Mouse (Mus musculus): ENCODE results near the gene Tuba1a. TPM values are rescaled to one million over a fixed set of nuclear protein-coding genes. Genes with fewer than 3 reads are reported as not detected.
A peak's percentile ranks its signal among the peaks of the same experiment; 100 is the strongest.

Gene Tuba1a
- polyA plus RNA-seq, 1 experiment from 2014 or later: 181 TPM

DNA sequence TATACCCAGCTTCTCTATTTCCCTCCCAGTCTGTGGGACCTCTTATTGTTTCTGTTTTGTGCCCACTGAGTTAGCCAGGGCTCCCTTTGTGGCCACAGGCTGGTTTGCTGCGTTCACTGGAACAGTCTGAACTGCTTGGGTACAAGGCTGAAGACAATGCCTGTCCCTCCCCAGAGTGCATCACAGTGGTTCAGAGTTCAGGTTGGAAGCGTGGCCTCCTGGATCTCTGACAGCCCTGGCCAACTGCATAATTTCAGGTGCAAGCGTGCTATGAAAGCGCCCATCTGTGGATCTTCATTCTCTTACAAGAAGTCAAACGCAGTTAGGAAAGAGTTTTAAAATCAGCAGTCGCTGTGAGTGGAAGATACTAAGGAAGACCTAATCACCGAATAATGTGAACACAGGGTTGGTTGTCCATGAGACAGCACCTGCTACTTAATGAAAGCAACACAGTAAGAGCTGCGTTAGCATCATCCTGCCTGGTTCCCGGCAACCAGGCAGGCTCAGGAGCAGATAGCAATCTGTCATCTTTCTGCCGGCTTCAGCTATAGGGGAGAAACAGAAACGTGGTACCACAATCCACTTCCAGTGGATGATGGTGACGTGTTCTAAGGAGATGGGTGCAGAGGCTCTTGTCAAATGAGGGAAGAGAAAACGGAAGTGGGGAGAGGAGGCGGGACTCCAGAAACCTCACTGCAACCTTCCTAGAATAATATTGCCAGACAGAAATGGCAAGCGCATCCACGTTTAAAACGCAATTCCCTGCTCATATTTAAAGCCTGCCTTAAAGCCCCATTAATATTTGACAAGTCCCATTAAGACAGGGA is 38.8 kb upstream of the Tuba1a start:
- Histone ChIP-seq H3K4me1 (peaks cover 28% of the 10 kb centered on the region), H3K36me3 (no peaks in the 10 kb centered on the region), H3K4me3 (peak overlapping the region; percentile 59), H3K27me3 (replicated peaks) (0 out of 2 replicates have a peak, but pooled peaks cover 3% of the 10 kb centered on the region), H3K4me2 (peak overlapping the region; percentile 82), H3K9me3 (replicated peaks) (no peaks in the 10 kb centered on the region), H3K27ac (peak overlapping the region; percentile 90), H3K9ac (peak overlapping the region; percentile 75)
- ATAC-seq: peak; percentile 45
- WGBS (ENCODE audit: insufficient replicate concordance): 28% methylated on average over 17 of the region's 17 CpGs

DNA sequence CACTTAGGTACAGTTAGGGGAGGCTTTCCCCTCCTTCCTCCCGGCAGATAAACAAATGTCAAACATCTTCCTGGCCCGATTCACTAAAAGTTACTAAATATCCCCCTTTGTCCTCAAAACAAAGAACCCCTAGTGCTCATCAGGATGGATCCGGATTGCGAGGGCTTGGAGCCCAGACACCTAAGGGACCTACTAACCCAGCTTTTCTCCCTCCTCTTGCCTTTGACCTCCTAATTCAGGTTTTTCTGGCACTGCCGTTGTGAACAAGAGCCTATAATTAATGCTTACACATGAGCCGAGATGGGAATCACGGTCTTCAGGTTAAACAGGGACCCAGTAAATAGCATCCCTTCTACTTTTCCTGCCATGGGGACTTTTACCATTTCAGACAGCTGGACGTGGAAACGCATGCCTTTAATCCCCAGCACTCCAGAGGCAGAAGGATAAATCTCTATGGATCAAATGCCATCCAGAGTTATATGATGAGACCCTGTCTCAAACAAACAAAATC is 38.1 kb upstream of the Tuba1a start:
- Histone ChIP-seq H3K4me1 (peaks cover 27% of the 10 kb centered on the region), H3K9ac (no peak overlapping the region), H3K4me3 (no peak overlapping the region), H3K27me3 (replicated peaks) (0 out of 2 replicates have a peak, but pooled peaks cover 3% of the 10 kb centered on the region), H3K27ac (no peak overlapping the region), H3K4me2 (peak overlapping the region; percentile 82; the same call in 1 of the 2 replicates), H3K36me3 (no peaks in the 10 kb centered on the region), H3K9me3 (replicated peaks) (no peaks in the 10 kb centered on the region)
- ATAC-seq: no peak
- 58% methylated on average over 9 of the region's 9 CpGs for WGBS (ENCODE audit: insufficient replicate concordance)

DNA sequence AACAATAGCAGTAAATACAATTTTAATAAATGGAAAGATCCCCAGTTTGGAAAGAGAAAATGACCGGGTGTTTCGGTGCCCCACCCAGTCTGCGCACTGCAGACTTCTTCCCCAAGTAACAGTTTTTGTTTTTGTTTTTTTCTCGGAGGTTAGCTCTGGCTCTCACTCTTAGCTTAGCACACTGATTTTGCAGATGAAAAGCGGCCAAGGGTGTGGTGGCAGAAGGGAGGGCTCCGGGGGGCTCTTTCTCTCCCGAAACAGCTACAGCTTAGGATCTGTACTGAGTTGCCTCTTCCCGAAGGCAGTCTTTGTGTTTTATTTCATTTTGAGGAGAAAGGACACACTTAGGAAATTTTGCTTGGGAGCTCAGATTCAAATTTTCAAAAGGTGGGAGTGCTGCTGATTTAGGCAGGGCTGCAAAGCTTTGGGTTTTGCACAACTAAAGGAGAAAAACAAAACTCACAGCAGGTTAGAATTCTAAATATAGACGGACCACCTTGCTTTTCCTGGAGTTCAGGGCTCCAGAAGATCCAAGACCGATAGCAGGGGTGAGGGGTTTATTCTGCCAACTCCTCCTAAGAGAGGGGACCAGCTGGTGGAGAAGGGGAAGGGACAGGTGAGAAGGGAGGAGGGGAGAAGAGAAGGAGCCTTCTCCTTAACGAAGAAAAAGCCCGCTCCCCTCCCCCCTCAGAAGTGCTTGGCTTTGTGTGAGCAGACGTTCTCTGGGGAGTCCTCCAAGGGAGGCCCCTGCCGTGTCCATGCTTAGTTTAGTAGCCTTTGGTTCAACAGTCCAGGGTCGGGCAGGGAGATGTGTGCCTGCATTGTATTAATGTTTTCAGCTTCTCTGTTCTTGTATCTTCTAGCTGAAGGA is 37.4 kb upstream of the Tuba1a start:
- 51% methylated on average over 15 of the region's 15 CpGs for WGBS (ENCODE audit: insufficient replicate concordance)
- no peak overlapping the region for H3K4me3 ChIP-seq
- H3K9me3 ChIP-seq (replicated peaks): no peaks in the 10 kb centered on the region
- ATAC-seq: no peak
- H3K9ac ChIP-seq: no peak overlapping the region
- H3K27me3 ChIP-seq (replicated peaks): 0 out of 2 replicates have a peak, but pooled peaks cover 3% of the 10 kb centered on the region
- peaks cover 33% of the 10 kb centered on the region for H3K4me1 ChIP-seq
- H3K36me3 ChIP-seq: no peaks in the 10 kb centered on the region
- no peak overlapping the region for H3K4me2 ChIP-seq
- H3K27ac ChIP-seq: no peak overlapping the region

DNA sequence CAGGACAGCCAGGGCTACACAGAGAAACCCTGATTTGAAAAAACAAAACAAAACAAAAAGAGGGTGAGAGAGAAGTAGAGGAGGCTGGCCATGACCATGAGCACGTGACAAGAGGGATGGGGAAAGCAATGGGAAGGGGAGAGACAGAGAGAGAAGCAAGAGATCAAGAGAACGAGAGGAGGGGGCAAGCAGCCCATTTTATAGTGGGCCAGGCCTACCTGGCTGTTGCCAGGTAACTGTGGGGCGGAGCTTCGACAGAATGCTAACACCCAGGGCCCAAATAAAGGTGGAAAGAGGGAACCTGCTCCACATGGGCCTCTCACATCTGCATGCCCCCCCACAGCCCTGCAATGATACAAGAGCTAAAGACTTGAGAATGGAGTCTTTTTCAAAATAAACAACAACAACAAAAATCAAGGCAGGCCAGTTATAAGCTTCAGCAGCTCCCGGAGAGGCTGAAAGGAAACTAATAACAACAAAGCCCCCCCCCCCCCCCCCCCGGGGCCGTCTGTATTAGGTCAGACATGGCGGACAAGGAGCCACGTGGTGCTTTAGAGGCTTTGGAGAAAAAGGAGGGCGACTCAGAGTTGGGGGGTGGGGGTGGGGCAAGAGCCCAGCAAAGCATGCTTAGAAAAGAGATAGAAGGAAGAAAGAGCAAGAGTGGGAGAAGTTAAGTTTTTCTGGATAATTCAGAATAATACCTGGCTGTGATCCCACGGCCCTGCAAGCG is 36.4 kb upstream of the Tuba1a start:
- Histone ChIP-seq H3K4me3 (no peak overlapping the region), H3K27me3 (replicated peaks) (0 out of 2 replicates have a peak, but pooled peaks cover 3% of the 10 kb centered on the region), H3K9me3 (replicated peaks) (no peaks in the 10 kb centered on the region), H3K4me1 (peaks cover 36% of the 10 kb centered on the region), H3K4me2 (no peak overlapping the region), H3K9ac (no peak overlapping the region), H3K36me3 (no peaks in the 10 kb centered on the region), H3K27ac (no peak overlapping the region)
- ATAC-seq: no peak
- 61% methylated on average over 12 of the region's 12 CpGs for WGBS (ENCODE audit: insufficient replicate concordance)

DNA sequence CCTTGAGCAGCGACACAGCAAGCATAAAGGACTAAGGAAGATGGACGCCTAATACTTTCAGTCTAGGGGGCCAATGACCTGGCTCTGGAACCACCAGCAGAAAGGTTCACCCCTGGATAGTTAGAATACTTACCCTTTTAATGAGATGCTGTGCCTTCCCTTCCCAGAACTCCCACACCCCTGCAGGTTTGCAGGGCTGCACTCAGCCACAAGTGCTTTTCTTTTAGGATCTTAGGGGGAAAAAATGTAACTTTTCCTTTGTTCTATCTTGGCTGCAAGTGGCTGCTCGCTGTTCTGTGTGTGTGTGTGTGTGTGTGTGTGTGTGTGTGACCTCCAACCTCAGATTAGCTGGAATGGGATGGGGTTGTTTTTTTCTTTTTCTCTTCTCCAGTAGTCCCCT is 35.3 kb upstream of the Tuba1a start:
- H3K4me3 ChIP-seq: no peak overlapping the region
- no peaks in the 10 kb centered on the region for H3K9me3 ChIP-seq (replicated peaks)
- H3K4me1 ChIP-seq: peaks cover 41% of the 10 kb centered on the region
- H3K36me3 ChIP-seq: no peaks in the 10 kb centered on the region
- H3K27ac ChIP-seq: no peak overlapping the region
- WGBS (ENCODE audit: insufficient replicate concordance): 62% methylated on average over 3 of the region's 3 CpGs
- H3K9ac ChIP-seq: no peak overlapping the region
- no peak overlapping the region for H3K4me2 ChIP-seq
- no peak for ATAC-seq
- 0 out of 2 replicates have a peak, but pooled peaks cover 3% of the 10 kb centered on the region for H3K27me3 ChIP-seq (replicated peaks)

DNA sequence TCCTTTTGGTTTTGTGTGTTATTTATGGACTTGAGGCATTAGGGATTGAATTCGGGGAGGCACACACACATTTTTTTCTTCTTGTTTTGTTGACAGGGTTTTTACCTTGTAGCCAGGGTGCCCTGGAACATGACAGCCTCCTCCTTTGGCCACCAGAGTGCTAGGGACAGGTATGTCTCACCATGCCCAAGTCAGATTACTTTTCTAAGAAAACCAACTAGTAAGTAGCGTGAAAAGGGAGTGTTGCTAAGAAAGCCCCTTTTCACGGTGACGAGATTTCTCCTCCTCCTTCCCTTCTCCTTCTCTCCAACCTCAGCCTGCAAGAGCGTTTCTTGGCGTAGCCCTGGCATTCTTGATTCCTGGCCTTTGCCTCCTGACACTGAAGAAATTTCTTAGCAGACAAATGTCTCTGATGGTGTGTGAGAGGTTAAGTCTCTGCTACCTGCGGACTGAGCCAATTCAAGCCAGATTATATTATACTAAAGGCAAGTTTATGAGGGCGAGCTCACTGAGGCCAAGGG is 34.2 kb upstream of the Tuba1a start:
- no peaks in the 10 kb centered on the region for H3K9me3 ChIP-seq (replicated peaks)
- H3K4me3 ChIP-seq: no peak overlapping the region
- H3K9ac ChIP-seq: no peak overlapping the region
- no peak overlapping the region for H3K27ac ChIP-seq
- 68% methylated on average over 8 of the region's 8 CpGs for whole genome bisulfite sequencing (ENCODE audit: insufficient replicate concordance)
- H3K4me1 ChIP-seq: peaks cover 45% of the 10 kb centered on the region
- no peaks in the 10 kb centered on the region for H3K36me3 ChIP-seq
- no peak for ATAC-seq
- 0 out of 2 replicates have a peak, but pooled peaks cover 3% of the 10 kb centered on the region for H3K27me3 ChIP-seq (replicated peaks)
- H3K4me2 ChIP-seq: no peak overlapping the region

DNA sequence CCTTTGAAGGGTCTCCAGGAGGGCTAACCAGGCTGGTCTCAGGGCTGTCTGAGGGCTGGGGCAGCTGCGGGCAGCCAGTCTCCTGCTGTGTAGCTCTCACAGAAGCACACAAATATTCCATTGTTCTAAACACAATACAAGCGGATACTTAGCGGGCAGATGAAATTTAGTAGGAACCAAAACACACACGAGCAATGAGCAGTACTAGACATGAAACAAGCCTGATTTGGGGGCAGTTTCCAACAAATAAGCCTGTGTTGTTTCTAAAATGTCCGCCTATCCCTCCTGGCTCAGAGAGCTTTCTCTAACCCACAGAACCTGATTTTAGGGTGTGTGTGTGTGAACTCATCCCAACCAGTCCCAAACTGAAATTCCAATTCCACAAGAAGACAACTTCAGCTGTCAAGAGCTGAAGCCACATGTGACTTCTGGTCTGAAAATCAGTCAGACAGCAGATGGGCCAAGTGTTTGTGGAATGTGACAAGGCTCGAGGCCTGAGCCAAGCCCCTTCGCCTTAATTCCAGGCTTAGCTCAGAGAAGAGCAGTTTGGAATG is 33.7 kb upstream of the Tuba1a start:
- WGBS (ENCODE audit: insufficient replicate concordance): 66% methylated on average over 7 of the region's 7 CpGs
- Histone ChIP-seq H3K4me1 (peaks cover 39% of the 10 kb centered on the region), H3K4me2 (no peak overlapping the region), H3K9ac (no peak overlapping the region), H3K4me3 (no peak overlapping the region), H3K9me3 (replicated peaks) (no peaks in the 10 kb centered on the region), H3K27me3 (replicated peaks) (0 out of 2 replicates have a peak, but pooled peaks cover 3% of the 10 kb centered on the region), H3K27ac (no peak overlapping the region; the same call in 1 of the 2 replicates), H3K36me3 (no peaks in the 10 kb centered on the region)
- no peak for ATAC-seq

DNA sequence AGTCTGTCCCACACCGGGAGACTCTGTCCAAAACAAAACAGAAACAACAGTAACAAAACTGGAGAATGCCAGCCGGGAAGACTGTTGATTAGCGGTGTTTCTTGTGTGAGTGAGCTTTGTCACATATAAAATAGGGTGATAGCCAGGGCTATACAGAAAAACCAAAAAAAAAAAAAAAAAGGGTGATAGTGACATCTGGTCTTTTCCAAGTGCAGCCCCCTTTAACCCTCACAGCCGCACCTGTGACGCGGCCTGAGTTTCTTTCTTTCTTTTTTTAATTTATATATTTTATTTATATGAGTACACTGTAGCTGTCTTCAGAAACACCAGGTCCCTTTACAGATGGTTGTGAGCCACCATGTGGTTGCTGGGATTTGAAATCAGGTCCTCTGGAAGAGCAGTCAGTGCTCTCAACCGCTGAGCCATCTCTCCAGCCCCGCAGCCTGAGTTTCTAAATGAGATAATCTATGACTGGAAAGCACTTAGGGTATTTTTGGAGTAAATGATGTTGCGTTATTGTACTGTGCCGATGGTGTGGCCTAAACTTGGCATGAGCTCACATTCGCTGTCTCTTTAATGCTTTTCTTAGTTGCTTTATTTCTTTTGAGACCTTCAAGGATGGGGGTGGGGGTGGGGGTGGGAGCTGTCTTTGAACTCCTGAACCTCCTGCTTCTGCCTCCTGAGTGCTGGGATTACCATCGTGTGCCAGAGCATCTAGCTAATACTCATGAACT is 32.6 kb upstream of the Tuba1a start:
- Histone ChIP-seq H3K9me3 (replicated peaks) (no peaks in the 10 kb centered on the region), H3K27me3 (replicated peaks) (0 out of 2 replicates have a peak, but pooled peaks cover 8% of the 10 kb centered on the region), H3K4me1 (peaks cover 31% of the 10 kb centered on the region), H3K4me2 (peak overlapping the region; percentile 71), H3K9ac (peak overlapping the region; percentile 72), H3K4me3 (peak overlapping the region; percentile 64), H3K36me3 (no peaks in the 10 kb centered on the region), H3K27ac (peak overlapping the region; percentile 85)
- ATAC-seq: no peak
- WGBS (ENCODE audit: insufficient replicate concordance): 46% methylated on average over 12 of the region's 12 CpGs

DNA sequence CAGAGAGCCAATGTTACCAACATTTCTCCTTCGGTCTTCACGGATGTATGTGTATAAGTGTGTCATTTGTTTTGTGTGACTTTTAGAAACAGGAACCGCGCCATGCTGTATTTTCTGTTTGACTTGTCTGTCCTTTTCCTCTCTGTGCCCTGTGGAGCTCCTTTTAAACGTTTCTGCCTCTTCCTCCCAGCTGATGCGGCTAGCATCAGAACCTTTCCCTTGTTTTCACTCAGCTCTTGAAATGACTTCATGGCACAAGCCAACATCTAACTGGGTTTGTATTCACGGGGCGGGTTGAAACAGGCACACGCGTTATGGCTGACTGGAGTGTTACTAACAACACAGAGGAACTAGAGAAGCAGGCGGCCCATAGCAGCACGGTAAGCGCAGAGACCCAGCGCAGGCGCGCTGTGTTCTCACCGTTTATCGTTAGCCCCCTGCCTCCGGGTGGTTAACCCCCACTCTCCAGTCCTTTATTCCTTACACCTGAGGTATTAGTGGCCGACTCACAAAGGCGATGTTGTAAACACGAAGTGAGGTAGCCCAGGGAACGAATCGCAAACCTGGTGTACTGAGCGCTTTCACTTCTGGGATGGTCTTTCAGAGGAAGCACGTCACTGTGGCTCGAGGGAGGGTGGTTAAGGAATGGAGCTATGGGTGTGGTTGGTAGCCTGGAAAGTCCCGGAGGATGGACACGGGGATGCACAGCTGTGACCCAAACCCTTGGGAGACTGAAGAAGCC is 31.9 kb upstream of the Tuba1a start:
- peak overlapping the region; percentile 85 for H3K27ac ChIP-seq
- peak overlapping the region; percentile 64 for H3K4me3 ChIP-seq
- no peaks in the 10 kb centered on the region for H3K9me3 ChIP-seq (replicated peaks)
- H3K27me3 ChIP-seq (replicated peaks): 0 out of 2 replicates have a peak, but pooled peaks cover 4% of the 10 kb centered on the region
- peaks cover 29% of the 10 kb centered on the region for H3K4me1 ChIP-seq
- peak overlapping the region; percentile 71 for H3K4me2 ChIP-seq
- peak; percentile 87 for ATAC-seq
- H3K36me3 ChIP-seq: no peaks in the 10 kb centered on the region
- WGBS (ENCODE audit: insufficient replicate concordance): under 1% methylated on average over 29 of the region's 29 CpGs
- peak overlapping the region; percentile 72 for H3K9ac ChIP-seq

DNA sequence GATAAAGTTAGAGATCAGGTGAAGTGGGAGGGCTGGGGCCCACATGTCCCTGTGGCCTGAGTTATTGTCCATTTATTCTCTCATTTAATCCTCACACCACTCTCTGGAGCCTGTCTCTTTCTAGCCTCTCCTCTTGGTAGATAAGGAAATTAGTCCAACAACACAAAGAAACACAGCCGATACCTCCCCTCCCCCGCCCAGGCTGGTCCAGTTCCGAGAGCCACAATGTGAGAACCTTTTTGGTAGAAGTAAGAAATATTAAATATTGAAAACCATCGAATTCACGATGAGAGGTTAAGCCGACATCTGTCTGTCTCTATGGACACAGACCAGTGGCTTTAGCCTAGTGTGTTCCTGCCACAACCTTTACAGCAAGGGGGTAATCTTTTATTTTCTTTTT is 31.2 kb upstream of the Tuba1a start:
- Histone ChIP-seq H3K4me2 (peak overlapping the region; percentile 71), H3K9me3 (replicated peaks) (no peaks in the 10 kb centered on the region), H3K4me3 (peak overlapping the region; percentile 64), H3K4me1 (peaks cover 29% of the 10 kb centered on the region), H3K36me3 (no peaks in the 10 kb centered on the region), H3K27me3 (replicated peaks) (0 out of 2 replicates have a peak, but pooled peaks cover 4% of the 10 kb centered on the region), H3K9ac (0 out of 2 replicates have a peak overlapping the region, but pooled peaks have one; percentile 72), H3K27ac (peak overlapping the region; percentile 85)
- ATAC-seq: peak; percentile 41; the same call in 1 of the 2 replicates
- 35% methylated on average over 6 of the region's 6 CpGs for WGBS (ENCODE audit: insufficient replicate concordance)

Data from liver, embryonic 12.5 days (tissue).